Mouse (Mus musculus) embryonic facial prominence, embryonic 11.5 days (tissue): Measurements from ENCODE around the gene Msh6. TPM values are rescaled to one million over a fixed set of nuclear protein-coding genes. Genes with fewer than 3 reads are reported as not detected.
A peak's percentile ranks its signal among the peaks of the same experiment; 100 is the strongest.
"Not testable (repeated sequence)": the region's sequence is repeated elsewhere in the genome, so short reads cannot be mapped to it uniquely, and the experiment has no call there.

Experiments
- ATAC-seq: fragments of 200-750 bp; cut with Nextera tagmentation; replicated peaks from 2 replicates; pipeline ENCODE4 v1.8.0; 2017; ENCODE audit warnings: low read depth; ENCODE audit not compliant: insufficient number of reproducible peaks, low FRiP score, low TSS enrichment
- DNase-seq: peaks from one replicate; pipeline ENCODE4 v3.0.0-alpha.2; 2015; ENCODE audit warnings: low spot score
- H3K27ac ChIP-seq: fragments of 300-500 bp; sonication (generic); replicated peaks from 2 replicates; pipeline ENCODE4 v1.5.1; 2014; ENCODE audit warnings: mild to moderate bottlenecking, low read depth, low read length, control low read depth
- H3K27me3 ChIP-seq: fragments of 300-500 bp; sonication (generic); 2 replicates; pipeline ENCODE4 v1.6.1; 2014; ENCODE audit warnings: mild to moderate bottlenecking, low read length, moderate library complexity, mixed read lengths; ENCODE audit not compliant: control insufficient read depth, insufficient read depth
- H3K36me3 ChIP-seq: fragments of 300-500 bp; sonication (generic); replicated peaks from 2 replicates; pipeline ENCODE4 v1.6.1; 2014; ENCODE audit warnings: low read depth, mild to moderate bottlenecking, low read length, moderate library complexity, mixed read lengths; ENCODE audit not compliant: control insufficient read depth, insufficient read depth
- H3K4me1 ChIP-seq: fragments of 300-500 bp; sonication (generic); 2 replicates; pipeline ENCODE4 v1.6.1; 2014; ENCODE audit warnings: low read length, mixed read lengths; ENCODE audit not compliant: control insufficient read depth, insufficient read depth
- H3K4me2 ChIP-seq: fragments of 300-500 bp; sonication (generic); 2 replicates; pipeline ENCODE4 v1.6.1; 2014; ENCODE audit warnings: low read depth, mild to moderate bottlenecking, control low read depth, low read length, moderate library complexity
- H3K4me3 ChIP-seq: fragments of 300-500 bp; sonication (generic); 2 replicates; pipeline ENCODE4 v1.5.1; 2014; ENCODE audit warnings: low read depth, low read length, control low read depth
- H3K9ac ChIP-seq: fragments of 300-500 bp; sonication (generic); replicated peaks from 2 replicates; pipeline ENCODE4 v1.6.1; 2014; ENCODE audit warnings: mild to moderate bottlenecking, control low read depth, low read length
- H3K9me3 ChIP-seq: fragments of 300-500 bp; sonication (generic); replicated peaks from 2 replicates; pipeline ENCODE4 v1.6.1; 2016; ENCODE audit warnings: mild to moderate bottlenecking, low read length, inconsistent platforms, mixed read lengths; ENCODE audit not compliant: control insufficient read depth
- WGBS: fragments of 180-500 bp; shearing (Covaris S2); extraction: QIAGEN DNeasy Blood & Tissue Kit; methylation state at CpG from one replicate; pipeline ENCODE4 v1.1.7; 2014; 5-methylcytosine and 5-hydroxymethylcytosine counted together
- polyA plus RNA-seq: library from polyadenylated mRNA; unstranded; fragments of >200 nt; fragmentation: Nextera tagmentation; extraction: Ambion mirVana; gene quantifications from 2 replicates; pipeline ENCODE4 v1.2.1, GENCODE M21; 2014

The Msh6 gene
- polyA plus RNA-seq, 1 experiment from 2014 or later, result 99.0 TPM

GRCm38 (mm10) chr17:87975229-87975853 lies 479 bp downstream of the Msh6 start:
- peak; percentile 57 for DNase-seq

DNA sequence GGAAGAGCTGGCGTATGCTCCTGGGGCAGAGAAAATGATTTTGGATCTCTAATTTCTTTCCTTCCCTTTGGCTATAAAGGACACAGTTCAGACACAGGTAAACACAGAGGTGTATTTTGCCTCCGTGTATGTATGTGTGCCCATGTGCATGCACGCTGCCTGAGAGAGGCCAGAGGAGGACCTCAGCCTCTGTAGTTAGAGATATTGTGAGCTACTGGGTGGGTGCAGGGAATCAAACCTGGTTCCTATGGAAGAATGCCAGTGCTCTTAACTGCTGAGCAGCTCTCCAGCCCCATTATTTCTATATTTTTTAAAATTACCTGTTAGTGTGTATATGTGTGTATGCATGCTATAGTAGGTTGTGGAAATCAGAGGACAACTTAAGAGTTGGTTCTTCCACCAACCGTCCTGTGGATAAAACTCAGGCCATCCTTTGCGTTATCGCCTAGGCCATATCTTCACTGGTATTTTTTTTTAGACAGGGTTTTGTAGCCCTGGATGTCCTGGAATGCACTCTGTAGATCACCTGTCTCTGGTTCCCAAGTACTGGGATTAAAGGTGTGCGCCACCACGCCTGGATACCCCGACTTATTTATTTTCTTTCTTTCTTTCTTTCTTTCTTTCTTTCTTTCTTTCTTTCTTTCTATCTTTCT lies 1.4 kb downstream of the Msh6 start:
- Histone ChIP-seq H3K27ac (no peak overlapping the region), H3K4me2 (peak overlapping the region; percentile 63), H3K36me3 (no peaks in the 10 kb centered on the region), H3K9ac (peak overlapping the region; percentile 15), H3K4me1 (no peaks in the 10 kb centered on the region), H3K4me3 (peak overlapping the region; percentile 60), H3K27me3 (no peaks in the 10 kb centered on the region), H3K9me3 (no peaks in the 10 kb centered on the region)
- ATAC-seq (no peak), DNase-seq (no peak)
- WGBS, result 73% methylated on average over 9 of the region's 9 CpGs

More at GRCm38 (mm10) chr17:87975229-87975853, 479 bp downstream of the Msh6 start:
- Histone ChIP-seq H3K9ac (peak overlapping the region; percentile 91), H3K9me3 (no peaks in the 10 kb centered on the region), H3K4me3 (peak overlapping the region; percentile 60), H3K36me3 (no peaks in the 10 kb centered on the region), H3K27me3 (no peaks in the 10 kb centered on the region), H3K27ac (peak overlapping the region; percentile 83), H3K4me1 (no peaks in the 10 kb centered on the region), H3K4me2 (peak overlapping the region; percentile 63)
- peak; percentile 55 for ATAC-seq
- WGBS, result 2% methylated on average over 45 of the region's 68 CpGs

DNA sequence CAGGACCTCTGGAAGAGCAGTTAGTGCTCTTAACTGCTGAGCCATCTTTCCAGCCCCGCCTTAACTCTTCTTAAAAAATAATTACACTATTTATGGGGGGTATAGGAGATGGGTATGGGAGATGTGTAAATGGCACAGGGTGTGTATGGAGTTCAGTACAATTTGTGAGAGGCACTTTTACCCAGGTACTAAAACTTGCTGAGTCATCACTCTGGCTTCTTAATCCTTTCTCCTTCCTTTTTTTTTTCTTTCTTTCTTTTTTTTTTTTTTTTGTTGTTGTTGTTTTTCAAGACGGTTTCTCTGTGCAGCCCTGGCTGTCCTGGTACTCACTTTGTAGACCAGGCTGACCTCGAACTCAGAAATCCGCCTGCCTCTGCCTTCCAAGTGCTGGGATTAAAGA lies 2.1 kb downstream of the Msh6 start:
- not testable (repeated sequence) for H3K4me2 ChIP-seq, H3K36me3 ChIP-seq

DNA sequence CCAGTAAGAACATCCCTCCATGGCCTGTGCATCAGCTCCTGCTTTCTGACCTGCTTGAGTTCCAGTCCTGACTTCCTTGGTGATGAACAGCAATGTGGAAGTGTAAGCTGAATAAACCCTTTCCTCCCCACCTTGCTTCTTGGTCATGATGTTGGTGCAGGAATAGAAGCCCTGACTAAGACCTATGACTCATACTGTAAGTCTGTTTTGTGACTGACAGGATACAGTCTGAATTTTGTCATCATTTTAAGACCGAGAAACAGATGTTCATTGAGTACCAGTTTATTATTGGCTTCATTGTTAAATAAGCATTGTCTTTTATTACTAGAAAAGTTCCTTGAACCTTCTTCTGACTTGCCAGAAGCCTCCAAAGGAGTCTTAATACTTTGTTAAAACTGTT lies 4.8 kb downstream of the Msh6 start:
- not testable (repeated sequence) for ATAC-seq, H3K4me3 ChIP-seq, DNase-seq, H3K4me2 ChIP-seq, H3K36me3 ChIP-seq, H3K9ac ChIP-seq, H3K27me3 ChIP-seq, H3K4me1 ChIP-seq, H3K9me3 ChIP-seq, H3K27ac ChIP-seq
- WGBS, result 89% methylated on average over 1 of the region's 1 CpGs

More for the DNA sequence above, 2.1 kb downstream of the Msh6 start:
- not testable (repeated sequence) for DNase-seq, H3K4me3 ChIP-seq, H3K27me3 ChIP-seq, ATAC-seq, H3K4me1 ChIP-seq, H3K9ac ChIP-seq, H3K27ac ChIP-seq, H3K9me3 ChIP-seq
- 82% methylated on average over 4 of the region's 4 CpGs for WGBS

DNA sequence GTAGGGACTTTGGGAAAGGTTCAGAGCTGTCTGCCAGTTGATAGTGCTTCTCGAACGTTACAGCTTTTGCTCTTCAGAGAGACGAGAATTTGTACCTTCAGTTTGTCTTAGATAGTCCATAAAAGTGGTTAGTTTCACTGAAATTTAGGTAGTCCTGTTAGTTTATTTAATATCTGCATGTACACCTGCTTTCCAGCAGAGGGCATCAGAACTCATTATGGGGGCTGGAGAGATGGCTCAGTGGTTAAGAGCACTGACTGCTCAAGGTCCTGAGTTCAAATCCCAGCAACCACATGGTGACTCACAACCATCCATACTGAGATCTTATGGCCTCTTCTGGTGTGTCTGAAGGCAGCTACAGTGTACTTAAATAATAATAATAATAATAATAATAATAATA lies 7.2 kb downstream of the Msh6 start:
- ATAC-seq (no peak), DNase-seq (no peak)
- peaks cover 3% of the 10 kb centered on the region for H3K36me3 ChIP-seq
- H3K4me2 ChIP-seq, result no peak overlapping the region
- no peaks in the 10 kb centered on the region for H3K4me1 ChIP-seq
- no peak overlapping the region for H3K9ac ChIP-seq
- 87% methylated on average over 3 of the region's 3 CpGs for whole genome bisulfite sequencing
- no peak overlapping the region for H3K27ac ChIP-seq
- H3K27me3 ChIP-seq, result no peaks in the 10 kb centered on the region
- H3K9me3 ChIP-seq, result no peaks in the 10 kb centered on the region
- no peak overlapping the region for H3K4me3 ChIP-seq

DNA sequence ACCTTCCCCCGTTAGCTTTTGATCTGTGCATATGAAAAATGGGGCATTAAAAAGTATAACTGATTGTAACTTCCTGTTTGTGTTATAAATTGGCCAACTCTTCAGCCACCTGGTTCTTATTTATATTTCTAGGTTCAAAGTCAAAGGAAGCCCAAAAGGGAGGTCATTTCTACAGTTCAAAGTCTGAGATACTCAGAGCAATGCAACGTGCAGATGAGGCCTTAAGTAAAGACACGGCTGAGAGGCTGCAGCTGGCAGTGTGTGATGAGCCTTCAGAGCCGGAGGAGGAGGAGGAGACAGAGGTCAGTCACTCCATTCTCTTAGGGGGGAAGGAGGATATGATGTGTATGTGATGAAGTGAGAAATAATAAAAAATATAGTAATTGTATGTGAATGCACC lies 8.5 kb downstream of the Msh6 start:
- Histone ChIP-seq H3K9ac (no peak overlapping the region), H3K4me1 (no peaks in the 10 kb centered on the region), H3K36me3 (peaks cover 3% of the 10 kb centered on the region), H3K4me3 (no peak overlapping the region), H3K27ac (no peak overlapping the region), H3K27me3 (no peaks in the 10 kb centered on the region), H3K9me3 (no peaks in the 10 kb centered on the region), H3K4me2 (no peak overlapping the region)
- DNase-seq (no peak), ATAC-seq (no peak)
- 70% methylated on average over 4 of the region's 4 CpGs for WGBS

- Histone ChIP-seq H3K4me2 (no peak overlapping the region), H3K9ac (no peak overlapping the region), H3K27ac (no peak overlapping the region), H3K4me1 (no peaks in the 10 kb centered on the region), H3K36me3 (peaks cover 7% of the 10 kb centered on the region), H3K4me3 (no peak overlapping the region), H3K9me3 (no peaks in the 10 kb centered on the region), H3K27me3 (no peaks in the 10 kb centered on the region)
- ATAC-seq (no peak), DNase-seq (no peak)
- 94% methylated on average over 20 of the region's 20 CpGs for WGBS
Measured at GRCm38 (mm10) chr17:87984440-87985214, 9.8 kb downstream of the Msh6 start.

DNA sequence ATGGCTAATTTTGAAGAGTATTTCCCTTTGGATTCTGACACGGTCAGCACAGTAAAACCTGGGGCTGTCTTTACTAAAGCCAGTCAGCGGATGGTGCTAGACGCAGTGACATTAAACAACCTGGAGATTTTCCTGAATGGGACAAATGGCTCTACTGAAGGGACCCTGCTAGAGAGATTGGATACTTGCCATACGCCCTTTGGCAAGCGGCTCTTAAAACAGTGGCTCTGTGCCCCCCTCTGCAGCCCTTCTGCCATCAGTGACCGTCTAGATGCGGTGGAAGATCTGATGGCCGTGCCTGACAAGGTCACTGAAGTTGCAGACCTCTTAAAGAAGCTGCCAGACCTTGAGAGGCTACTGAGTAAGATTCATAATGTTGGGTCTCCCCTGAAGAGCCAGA lies 11.1 kb downstream of the Msh6 start:
- peaks cover 10% of the 10 kb centered on the region for H3K36me3 ChIP-seq
- no peak overlapping the region for H3K4me2 ChIP-seq
- ATAC-seq (no peak), DNase-seq (no peak)
- no peaks in the 10 kb centered on the region for H3K4me1 ChIP-seq
- no peak overlapping the region for H3K4me3 ChIP-seq
- H3K9ac ChIP-seq, result no peak overlapping the region
- H3K27ac ChIP-seq, result no peak overlapping the region
- H3K9me3 ChIP-seq, result no peaks in the 10 kb centered on the region
- WGBS, result 91% methylated on average over 8 of the region's 8 CpGs
- no peaks in the 10 kb centered on the region for H3K27me3 ChIP-seq
